Mouse (Mus musculus) CH12F3 (cell line): ENCODE measurements around the gene BC016579.

Experiments
- in situ Hi-C: fragments of 300-500 bp; cut with MboI; formaldehyde crosslinking; loops from 2 replicates; pipeline ENCODE4 v1.14.3; 2020; ENCODE audit warnings: low sequenced_read_pairs

Gene BC016579

GRCm38 (mm10) chr16:45644380-45644779 lies 9.5 kb downstream of the BC016579 start:
- in situ Hi-C loops = loop anchor here (25.0 kb wide), 1 partner anchor 907 kb away; the partner anchor contains the start of gene Gtpbp8

- in situ Hi-C loops = loop anchor here (25.0 kb wide), 1 partner anchor 907 kb away; the partner anchor contains the start of gene Gtpbp8
Observed at GRCm38 (mm10) chr16:45643944-45644343, 9.9 kb downstream of the BC016579 start.

DNA sequence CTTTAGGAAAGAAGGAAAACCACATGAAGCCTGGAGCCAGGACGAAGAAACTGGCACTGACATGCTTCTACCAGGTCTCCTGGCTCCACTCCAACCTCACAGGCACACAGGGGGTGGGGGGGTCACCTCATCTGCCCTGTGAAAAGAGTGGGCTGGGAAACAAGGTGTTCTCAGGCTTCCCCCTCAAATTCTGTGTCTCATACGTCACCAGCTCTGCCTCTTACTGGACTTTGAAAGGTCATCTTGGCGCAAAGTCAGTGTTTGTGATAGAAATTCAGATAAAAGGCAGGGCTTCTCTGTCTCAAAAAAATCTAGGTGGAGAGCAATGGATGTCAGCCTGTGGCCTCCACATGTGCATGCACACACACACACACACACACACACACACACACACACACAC lies 12.6 kb downstream of the BC016579 start:
- in situ Hi-C loops = loop anchor here (25.0 kb wide), 1 partner anchor 904 kb away; the partner anchor contains the start of gene Gtpbp8

GRCm38 (mm10) chr16:45640070-45640762 lies 13.7 kb downstream of the BC016579 start:
- in situ Hi-C loops = loop anchor here (25.0 kb wide), 1 partner anchor 903 kb away; the partner anchor contains the start of gene Gtpbp8

DNA sequence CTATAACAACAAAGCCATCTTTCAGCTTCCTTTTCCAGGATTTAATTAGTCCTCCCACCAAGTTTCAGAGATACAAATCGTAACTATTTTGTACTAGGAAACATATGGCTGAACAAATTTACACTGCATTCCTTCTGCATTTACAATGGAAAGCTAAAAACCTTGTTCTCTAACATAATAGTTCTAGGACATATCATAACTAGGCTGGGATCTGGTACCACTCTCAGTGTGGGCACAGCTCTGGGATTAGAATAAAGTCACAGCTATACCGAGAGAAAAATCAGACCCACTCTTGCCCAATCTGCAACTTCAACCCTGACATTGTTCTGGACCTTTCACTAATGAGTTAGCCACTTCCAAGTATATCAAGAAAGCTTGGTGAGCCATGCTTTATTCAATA lies 18.0 kb downstream of the BC016579 start:
- in situ Hi-C loops = loop anchor here (25.0 kb wide), 1 partner anchor 899 kb away; the partner anchor contains the start of gene Gtpbp8

GRCm38 (mm10) chr16:45632420-45632819 lies 21.4 kb downstream of the BC016579 start:
- in situ Hi-C loops = loop anchor here (25.0 kb wide), 1 partner anchor 895 kb away; the partner anchor contains the start of gene Gtpbp8

DNA sequence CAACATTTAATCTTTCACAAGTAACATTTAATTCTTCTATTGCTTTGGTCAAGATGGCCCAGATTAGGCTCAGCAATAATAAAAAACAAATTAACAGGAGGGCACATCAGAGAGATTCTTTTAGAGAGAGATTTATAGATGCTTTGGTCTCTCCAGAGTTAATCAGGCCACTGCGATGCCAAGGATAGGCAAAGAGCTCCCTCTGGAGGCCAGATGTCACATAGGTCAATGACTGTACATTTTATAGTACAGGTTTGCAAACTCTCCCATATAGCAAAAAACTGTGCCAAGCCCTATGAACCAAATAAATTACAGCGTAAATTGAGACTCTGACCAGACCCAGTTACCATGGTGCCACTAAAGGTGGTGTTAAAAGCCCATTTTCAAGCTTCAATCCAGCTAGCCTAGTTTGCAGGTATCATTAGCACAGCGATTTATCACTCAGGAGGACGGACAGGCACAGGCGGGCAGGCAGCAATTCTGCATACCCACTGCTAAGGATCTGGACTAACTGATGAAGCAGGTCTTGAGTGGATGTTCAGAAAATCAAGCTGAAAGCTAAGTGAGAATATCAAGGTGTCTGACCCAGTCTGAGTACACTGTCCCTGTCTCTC lies 23.4 kb downstream of the BC016579 start:
- in situ Hi-C loops = loop anchor here (25.0 kb wide), 1 partner anchor 893 kb away; the partner anchor contains the start of gene Gtpbp8

GRCm38 (mm10) chr16:45629497-45630105 lies 24.3 kb downstream of the BC016579 start:
- in situ Hi-C loops = loop anchor here (10.0 to 25.0 kb wide), 2 partner anchors 435 to 892 kb away; partner anchors contain the start of gene Gtpbp8

- in situ Hi-C loops = loop anchor here (10.0 to 25.0 kb wide), 2 partner anchors 431 to 888 kb away; partner anchors contain the start of gene Gtpbp8
Observed at GRCm38 (mm10) chr16:45625342-45625741, 28.5 kb downstream of the BC016579 start.

GRCm38 (mm10) chr16:45624791-45625190 lies 29.1 kb downstream of the BC016579 start:
- in situ Hi-C loops = loop anchor here (10.0 to 25.0 kb wide), 2 partner anchors 430 to 887 kb away; partner anchors contain the start of gene Gtpbp8

DNA sequence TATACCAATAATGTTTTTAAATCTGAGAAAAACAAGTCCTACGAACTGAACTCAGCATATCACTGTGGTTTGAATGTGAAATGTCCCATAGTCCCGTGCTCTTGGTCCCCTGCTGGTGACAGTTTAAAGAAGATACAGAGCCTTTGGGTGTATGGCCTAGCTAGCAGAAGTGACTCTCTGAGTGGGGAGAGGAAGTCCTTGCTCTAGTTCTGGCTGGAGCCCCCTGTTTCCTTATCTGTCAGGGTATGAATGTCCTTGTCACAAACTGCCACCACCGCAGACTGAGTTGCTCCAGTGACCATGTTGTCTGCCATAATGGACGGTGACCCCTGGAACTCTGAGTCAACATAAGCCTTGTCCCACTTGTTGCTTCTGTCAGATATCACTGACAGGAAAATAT lies 30.6 kb downstream of the BC016579 start:
- in situ Hi-C loops = loop anchor here (10.0 kb wide), 1 partner anchor 428 kb away; no protein-coding TSS in a partner anchor

DNA sequence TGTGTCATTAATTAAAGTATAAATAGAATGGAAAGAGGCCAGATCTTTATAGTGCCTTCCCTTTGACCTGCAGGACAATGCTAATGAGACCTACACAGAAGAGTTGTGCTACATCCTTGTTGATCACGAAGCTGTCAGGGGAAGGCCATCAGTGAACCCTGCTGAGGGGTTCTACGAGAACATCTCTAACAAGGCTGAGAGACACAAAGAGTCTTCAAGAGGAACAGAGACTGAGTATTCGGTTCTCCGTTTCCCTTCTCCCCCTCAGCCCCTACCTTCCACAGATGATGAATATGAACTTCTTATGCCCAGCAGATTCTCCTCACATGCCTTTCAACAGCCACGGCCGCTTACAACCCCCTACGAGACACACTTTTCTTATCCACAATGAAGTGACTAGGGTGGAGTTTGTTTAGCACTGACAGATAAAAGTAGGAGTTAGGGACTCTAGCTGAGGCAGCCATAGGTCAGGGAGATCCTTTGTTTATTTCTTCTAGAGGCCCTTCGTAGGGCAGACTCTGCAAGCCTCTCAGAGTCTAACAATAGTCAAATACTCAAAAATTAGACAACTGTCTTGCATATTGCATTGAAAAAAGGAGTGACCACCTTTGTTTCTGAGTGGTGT lies 34.0 kb downstream of the BC016579 start:
- in situ Hi-C loops = loop anchor here (10.0 kb wide), 1 partner anchor 425 kb away; no protein-coding TSS in a partner anchor

DNA sequence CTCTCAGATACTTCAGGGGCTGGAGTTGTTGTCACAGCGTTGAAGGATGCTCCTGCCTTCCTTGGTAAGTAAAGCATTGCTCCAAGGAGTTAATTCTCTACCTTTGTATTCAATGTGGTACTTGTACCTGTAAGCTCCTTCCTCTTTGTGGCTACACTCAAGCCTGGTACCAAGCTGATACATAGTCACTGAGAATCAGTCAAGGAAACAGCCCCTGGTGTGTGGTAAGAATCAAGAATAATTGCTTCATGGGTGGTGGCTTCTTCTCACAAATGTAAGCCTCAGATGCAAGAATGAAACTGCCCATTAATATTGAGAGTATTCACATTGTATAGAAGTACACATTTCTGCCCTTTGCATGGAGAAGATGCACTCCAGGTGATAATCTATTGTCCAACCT lies 37.9 kb downstream of the BC016579 start:
- in situ Hi-C loops = no loop called here

DNA sequence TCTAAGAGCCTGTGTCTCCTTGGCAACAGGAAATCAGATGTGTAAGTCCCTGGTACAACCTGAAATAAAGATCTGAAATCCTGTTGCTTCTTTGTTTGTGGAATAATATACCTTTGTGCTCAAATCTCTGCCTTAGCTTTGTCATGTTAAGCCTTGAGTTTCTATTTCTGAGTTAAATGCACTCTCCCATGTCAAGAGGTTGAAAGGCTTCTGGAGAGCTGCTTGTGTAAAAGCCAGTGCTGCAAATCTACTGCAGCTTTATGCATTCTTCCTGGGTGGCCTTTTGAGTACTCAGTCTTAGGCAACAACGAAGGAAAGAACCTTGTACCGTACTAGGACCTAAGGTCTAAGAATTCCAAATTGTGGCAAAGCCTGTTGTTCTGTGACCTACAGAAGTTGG lies 40.6 kb downstream of the BC016579 start:
- in situ Hi-C loops = no loop called here

DNA sequence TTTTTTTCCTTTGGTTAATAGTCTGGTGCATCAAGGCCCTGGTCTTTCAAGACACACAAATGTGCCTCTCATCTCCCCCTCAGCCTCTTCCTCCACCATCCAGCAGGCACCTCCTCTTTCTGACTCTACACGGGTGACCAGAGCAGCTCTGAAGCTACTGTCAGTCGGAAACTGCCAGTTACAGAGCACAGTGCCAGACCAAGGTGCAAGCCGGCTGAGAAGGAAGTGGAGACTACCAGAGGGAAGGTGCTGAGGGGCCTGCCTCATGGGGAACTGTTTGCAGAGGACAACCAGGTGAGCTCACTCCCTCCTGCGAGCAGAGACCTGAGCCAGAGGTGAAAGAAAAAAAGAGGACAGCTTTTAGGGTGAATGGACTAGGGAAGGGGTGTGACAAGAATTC lies 43.6 kb downstream of the BC016579 start, which contains the start of gene Gcsam:
Gcsam (plus strand) TSS at position 114 of the 400 bp plus-strand sequence.
- in situ Hi-C loops = no loop called here

DNA sequence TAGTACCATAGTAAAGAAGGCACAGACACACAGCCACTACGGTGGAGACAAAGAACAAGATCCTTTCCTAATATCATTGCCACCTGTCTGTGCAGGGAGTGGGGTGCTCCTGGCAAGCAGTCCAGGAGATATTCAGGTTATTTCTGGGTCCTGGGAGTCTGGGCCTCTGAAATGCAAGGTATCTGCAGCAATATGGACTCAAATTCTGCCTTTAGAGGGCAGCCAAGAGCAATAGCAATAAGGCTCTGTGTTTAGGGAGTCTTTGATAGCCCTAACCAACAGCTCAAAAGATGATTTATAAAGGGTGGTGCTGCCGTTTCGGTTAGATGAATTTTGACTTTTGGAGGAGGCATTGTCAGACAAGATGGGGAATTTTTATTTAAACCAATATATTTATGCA lies 44.6 kb downstream of the BC016579 start:
- in situ Hi-C loops = no loop called here

GRCm38 (mm10) chr16:45608481-45608954 lies 45.4 kb downstream of the BC016579 start:
- in situ Hi-C loops = no loop called here

DNA sequence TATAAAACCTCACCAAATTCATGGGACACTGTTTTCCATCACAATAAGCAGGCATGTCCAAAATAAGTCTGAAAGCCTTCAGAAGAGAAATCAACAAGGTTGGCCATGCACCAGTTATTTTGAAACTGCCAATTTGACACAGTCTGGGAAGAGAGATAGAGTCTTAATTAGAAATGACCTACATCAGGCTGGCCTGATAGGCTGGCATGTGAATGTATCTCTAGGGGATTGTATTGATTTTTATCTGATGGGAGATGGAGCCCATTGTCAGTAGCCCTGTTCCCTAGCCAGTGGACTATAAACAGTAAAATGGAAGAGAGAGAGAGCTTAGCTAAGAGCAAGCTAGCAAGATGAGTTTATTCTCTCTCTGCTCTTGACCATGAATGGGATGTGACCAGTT lies 58.4 kb downstream of the BC016579 start:
- in situ Hi-C loops = no loop called here

- in situ Hi-C loops = no loop called here
Observed at GRCm38 (mm10) chr16:45593656-45594055, 60.2 kb downstream of the BC016579 start.

GRCm38 (mm10) chr16:45582512-45582911 lies 71.4 kb downstream of the BC016579 start:
- in situ Hi-C loops = no loop called here
